Mouse (Mus musculus): ENCODE data around the gene Dnttip1. TPM values are rescaled to one million over a fixed set of nuclear protein-coding genes. Genes with fewer than 3 reads are reported as not detected.
A peak's percentile ranks its signal among the peaks of the same experiment; 100 is the strongest.

Gene Dnttip1
- polyA plus RNA-seq, 1 experiment from 2014 or later: 67.5 TPM

GRCm38 (mm10) chr2:164776130-164776529 lies 30.3 kb downstream of the Dnttip1 start:
- no peak overlapping the region for H3K27ac ChIP-seq (ENCODE audit: low read length)
- no peak overlapping the region for H3K4me3 ChIP-seq (replicated peaks; ENCODE audit: low read length)
- no peak for ATAC-seq
- no peaks in the 10 kb centered on the region for H3K27me3 ChIP-seq (replicated peaks; ENCODE audit: control insufficient read depth, insufficient read depth, low read length)
- no peaks in the 10 kb centered on the region for H3K36me3 ChIP-seq (ENCODE audit: control insufficient read depth, insufficient read depth)
- H3K4me2 ChIP-seq (ENCODE audit: low read length): no peak overlapping the region
- H3K9me3 ChIP-seq (ENCODE audit: control insufficient read depth, low read length): no peaks in the 10 kb centered on the region
- WGBS: 90% methylated on average over 6 of the region's 6 CpGs
- H3K9ac ChIP-seq (replicated peaks; ENCODE audit: low read depth, low read length): no peak overlapping the region
- peaks cover 12% of the 10 kb centered on the region for H3K4me1 ChIP-seq (replicated peaks; ENCODE audit: control insufficient read depth, insufficient read depth, low read length)

GRCm38 (mm10) chr2:164776801-164777200 lies 31.0 kb downstream of the Dnttip1 start:
- WGBS: 72% methylated on average over 17 of the region's 17 CpGs
- Histone ChIP-seq H3K27ac (ENCODE audit: low read length) (no peak overlapping the region), H3K4me2 (ENCODE audit: low read length) (no peak overlapping the region), H3K36me3 (ENCODE audit: control insufficient read depth, insufficient read depth) (no peaks in the 10 kb centered on the region), H3K4me1 (replicated peaks; ENCODE audit: control insufficient read depth, insufficient read depth, low read length) (peaks cover 5% of the 10 kb centered on the region; the same call in 1 of the 2 replicates), H3K9ac (replicated peaks; ENCODE audit: low read depth, low read length) (no peak overlapping the region), H3K9me3 (ENCODE audit: control insufficient read depth, low read length) (no peaks in the 10 kb centered on the region), H3K27me3 (replicated peaks; ENCODE audit: control insufficient read depth, insufficient read depth, low read length) (no peaks in the 10 kb centered on the region), H3K4me3 (replicated peaks; ENCODE audit: low read length) (no peak overlapping the region)
- ATAC-seq: no peak

- no peaks in the 10 kb centered on the region for H3K27me3 ChIP-seq (replicated peaks; ENCODE audit: control insufficient read depth, insufficient read depth, low read length)
- WGBS: 86% methylated on average over 30 of the region's 30 CpGs
- no peak for ATAC-seq
- no peaks in the 10 kb centered on the region for H3K4me1 ChIP-seq (replicated peaks; ENCODE audit: control insufficient read depth, insufficient read depth, low read length)
- no peaks in the 10 kb centered on the region for H3K9me3 ChIP-seq (ENCODE audit: control insufficient read depth, low read length)
- H3K4me2 ChIP-seq (ENCODE audit: low read length): no peak overlapping the region
- H3K36me3 ChIP-seq (ENCODE audit: control insufficient read depth, insufficient read depth): no peaks in the 10 kb centered on the region
- H3K4me3 ChIP-seq (replicated peaks; ENCODE audit: low read length): no peak overlapping the region
- H3K9ac ChIP-seq (replicated peaks; ENCODE audit: low read depth, low read length): no peak overlapping the region
- no peak overlapping the region for H3K27ac ChIP-seq (ENCODE audit: low read length)
Observed at GRCm38 (mm10) chr2:164777246-164778014, 31.6 kb downstream of the Dnttip1 start.

- WGBS: 92% methylated on average over 11 of the region's 11 CpGs
- H3K4me1 ChIP-seq (replicated peaks; ENCODE audit: control insufficient read depth, insufficient read depth, low read length): no peaks in the 10 kb centered on the region
- no peaks in the 10 kb centered on the region for H3K9me3 ChIP-seq (ENCODE audit: control insufficient read depth, low read length)
- no peaks in the 10 kb centered on the region for H3K36me3 ChIP-seq (ENCODE audit: control insufficient read depth, insufficient read depth)
- H3K27ac ChIP-seq (ENCODE audit: low read length): no peak overlapping the region
- no peaks in the 10 kb centered on the region for H3K27me3 ChIP-seq (replicated peaks; ENCODE audit: control insufficient read depth, insufficient read depth, low read length)
- H3K4me3 ChIP-seq (replicated peaks; ENCODE audit: low read length): no peak overlapping the region
- H3K9ac ChIP-seq (replicated peaks; ENCODE audit: low read depth, low read length): no peak overlapping the region
- no peak overlapping the region for H3K4me2 ChIP-seq (ENCODE audit: low read length)
- no peak for ATAC-seq
Observed at GRCm38 (mm10) chr2:164778015-164778287, 32.2 kb downstream of the Dnttip1 start.

GRCm38 (mm10) chr2:164778809-164779208 lies 33.0 kb downstream of the Dnttip1 start:
- Histone ChIP-seq H3K27ac (ENCODE audit: low read length) (no peak overlapping the region), H3K9ac (replicated peaks; ENCODE audit: low read depth, low read length) (no peak overlapping the region), H3K36me3 (ENCODE audit: control insufficient read depth, insufficient read depth) (no peaks in the 10 kb centered on the region), H3K4me2 (ENCODE audit: low read length) (no peak overlapping the region), H3K4me3 (replicated peaks; ENCODE audit: low read length) (no peak overlapping the region), H3K4me1 (replicated peaks; ENCODE audit: control insufficient read depth, insufficient read depth, low read length) (no peaks in the 10 kb centered on the region), H3K9me3 (ENCODE audit: control insufficient read depth, low read length) (no peaks in the 10 kb centered on the region), H3K27me3 (replicated peaks; ENCODE audit: control insufficient read depth, insufficient read depth, low read length) (no peaks in the 10 kb centered on the region)
- no peak for ATAC-seq
- 85% methylated on average over 7 of the region's 7 CpGs for WGBS

GRCm38 (mm10) chr2:164779481-164780086 lies 33.8 kb downstream of the Dnttip1 start, which contains the start of gene Tnnc2:
Gene Tnnc2 (minus strand): TSS chr2:164779967.
- Histone ChIP-seq H3K4me2 (ENCODE audit: low read length) (no peak within 1 kb of the TSS), H3K9me3 (ENCODE audit: control insufficient read depth, low read length) (no peaks in the 10 kb centered on the region), H3K27ac (ENCODE audit: low read length) (no peak within 1 kb of the TSS), H3K9ac (replicated peaks; ENCODE audit: low read depth, low read length) (no peak within 1 kb of the TSS), H3K36me3 (ENCODE audit: control insufficient read depth, insufficient read depth) (no peaks in the 10 kb centered on the region), H3K4me1 (replicated peaks; ENCODE audit: control insufficient read depth, insufficient read depth, low read length) (no peaks in the 10 kb centered on the region), H3K4me3 (replicated peaks; ENCODE audit: low read length) (no peak within 1 kb of the TSS), H3K27me3 (replicated peaks; ENCODE audit: control insufficient read depth, insufficient read depth, low read length) (no peaks in the 10 kb centered on the region)
- 72% methylated on average over 8 of the region's 8 CpGs for WGBS
- no peak for ATAC-seq

- no peak overlapping the region for H3K9ac ChIP-seq (replicated peaks; ENCODE audit: low read depth, low read length)
Observed at GRCm38 (mm10) chr2:164781876-164782275, 36.1 kb downstream of the Dnttip1 start.

GRCm38 (mm10) chr2:164783926-164784581 lies 38.3 kb downstream of the Dnttip1 start:
- WGBS: 78% methylated on average over 7 of the region's 7 CpGs
- no peak overlapping the region for H3K4me2 ChIP-seq (ENCODE audit: low read length)
- ATAC-seq: no peak

More at GRCm38 (mm10) chr2:164781876-164782275, 36.1 kb downstream of the Dnttip1 start:
- H3K4me2 ChIP-seq (ENCODE audit: low read length): no peak overlapping the region
- H3K27ac ChIP-seq (ENCODE audit: low read length): no peak overlapping the region
- H3K9me3 ChIP-seq (ENCODE audit: control insufficient read depth, low read length): no peaks in the 10 kb centered on the region
- H3K36me3 ChIP-seq (ENCODE audit: control insufficient read depth, insufficient read depth): no peaks in the 10 kb centered on the region
- WGBS: 74% methylated on average over 4 of the region's 4 CpGs
- H3K4me1 ChIP-seq (replicated peaks; ENCODE audit: control insufficient read depth, insufficient read depth, low read length): peaks cover 15% of the 10 kb centered on the region
- H3K4me3 ChIP-seq (replicated peaks; ENCODE audit: low read length): no peak overlapping the region
- ATAC-seq: no peak
- no peaks in the 10 kb centered on the region for H3K27me3 ChIP-seq (replicated peaks; ENCODE audit: control insufficient read depth, insufficient read depth, low read length)

GRCm38 (mm10) chr2:164784869-164785420 lies 39.2 kb downstream of the Dnttip1 start:
- H3K9me3 ChIP-seq (ENCODE audit: control insufficient read depth, low read length): no peaks in the 10 kb centered on the region
- peak overlapping the region; percentile 89 for H3K4me2 ChIP-seq (ENCODE audit: low read length)
- WGBS: 13% methylated on average over 7 of the region's 7 CpGs
- H3K27ac ChIP-seq (ENCODE audit: low read length): no peak overlapping the region
- no peaks in the 10 kb centered on the region for H3K36me3 ChIP-seq (ENCODE audit: control insufficient read depth, insufficient read depth)
- peaks cover 17% of the 10 kb centered on the region for H3K4me1 ChIP-seq (replicated peaks; ENCODE audit: control insufficient read depth, insufficient read depth, low read length)
- H3K9ac ChIP-seq (replicated peaks; ENCODE audit: low read depth, low read length): peak overlapping the region; percentile 85
- H3K4me3 ChIP-seq (replicated peaks; ENCODE audit: low read length): peak overlapping the region; percentile 78
- H3K27me3 ChIP-seq (replicated peaks; ENCODE audit: control insufficient read depth, insufficient read depth, low read length): no peaks in the 10 kb centered on the region
- no peak for ATAC-seq

More at GRCm38 (mm10) chr2:164783926-164784581, 38.3 kb downstream of the Dnttip1 start:
- H3K4me3 ChIP-seq (replicated peaks; ENCODE audit: low read length): no peak overlapping the region
- no peaks in the 10 kb centered on the region for H3K27me3 ChIP-seq (replicated peaks; ENCODE audit: control insufficient read depth, insufficient read depth, low read length)
- no peaks in the 10 kb centered on the region for H3K36me3 ChIP-seq (ENCODE audit: control insufficient read depth, insufficient read depth)
- no peaks in the 10 kb centered on the region for H3K9me3 ChIP-seq (ENCODE audit: control insufficient read depth, low read length)
- H3K27ac ChIP-seq (ENCODE audit: low read length): no peak overlapping the region
- peaks cover 17% of the 10 kb centered on the region for H3K4me1 ChIP-seq (replicated peaks; ENCODE audit: control insufficient read depth, insufficient read depth, low read length)
- H3K9ac ChIP-seq (replicated peaks; ENCODE audit: low read depth, low read length): no peak overlapping the region

Data from forebrain, embryonic 16.5 days (tissue).